Mouse (Mus musculus): ENCODE results near the gene Slc27a1.

DNA sequence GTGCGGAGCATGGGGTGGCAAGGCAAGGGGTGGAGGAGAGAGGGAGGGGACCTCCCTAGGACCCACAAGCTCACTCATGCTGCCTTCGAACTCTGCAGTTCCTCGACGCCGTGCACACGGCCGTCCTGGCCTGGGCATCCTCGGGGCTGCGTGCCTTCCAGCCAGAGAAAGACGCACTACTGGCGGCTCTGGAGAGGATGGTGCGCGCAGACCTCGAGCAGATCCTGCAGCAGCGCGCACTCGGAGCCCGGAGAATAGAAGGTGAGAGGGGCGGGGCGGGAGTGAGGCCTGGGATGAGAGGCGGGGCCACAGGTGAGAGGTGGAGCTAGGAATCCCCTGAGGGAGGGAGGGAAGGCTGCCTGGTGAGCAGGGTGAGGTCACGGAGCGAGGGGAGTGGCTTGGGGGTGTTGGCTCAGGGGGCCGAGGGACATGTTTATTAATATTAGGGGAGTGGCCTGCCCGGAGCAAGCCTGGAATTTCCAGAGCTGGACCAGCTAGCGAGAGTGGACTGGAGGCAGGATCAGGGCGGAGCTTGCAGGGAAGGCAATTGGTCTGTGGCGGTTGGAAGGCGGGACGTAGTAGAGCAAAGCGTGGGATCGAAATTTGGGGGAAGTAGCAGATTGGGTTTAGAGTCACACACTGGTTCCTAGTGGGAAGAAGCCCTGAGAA, 34.1 kb downstream of the Slc27a1 start:
- TF ChIP-seq GATA1 (IDR thresholded peaks at IDR 0.05; ENCODE audit: borderline replicate concordance, low read length) (no peak), FLI1 (IDR thresholded peaks at IDR 0.05; ENCODE audit: low read length) (no peak)

All from megakaryocyte, embryonic 14.5 days (primary cell).